Mouse (Mus musculus) CD4-positive helper T cell, adult 2 months (primary cell): ENCODE measurements around the gene Ak2.

Experiments used
- DNase-seq: peaks from one replicate; pipeline ENCODE4 v3.0.0-alpha.2; 2012; ENCODE audit warnings: low read depth, missing footprints, low spot score

Gene Ak2

DNA sequence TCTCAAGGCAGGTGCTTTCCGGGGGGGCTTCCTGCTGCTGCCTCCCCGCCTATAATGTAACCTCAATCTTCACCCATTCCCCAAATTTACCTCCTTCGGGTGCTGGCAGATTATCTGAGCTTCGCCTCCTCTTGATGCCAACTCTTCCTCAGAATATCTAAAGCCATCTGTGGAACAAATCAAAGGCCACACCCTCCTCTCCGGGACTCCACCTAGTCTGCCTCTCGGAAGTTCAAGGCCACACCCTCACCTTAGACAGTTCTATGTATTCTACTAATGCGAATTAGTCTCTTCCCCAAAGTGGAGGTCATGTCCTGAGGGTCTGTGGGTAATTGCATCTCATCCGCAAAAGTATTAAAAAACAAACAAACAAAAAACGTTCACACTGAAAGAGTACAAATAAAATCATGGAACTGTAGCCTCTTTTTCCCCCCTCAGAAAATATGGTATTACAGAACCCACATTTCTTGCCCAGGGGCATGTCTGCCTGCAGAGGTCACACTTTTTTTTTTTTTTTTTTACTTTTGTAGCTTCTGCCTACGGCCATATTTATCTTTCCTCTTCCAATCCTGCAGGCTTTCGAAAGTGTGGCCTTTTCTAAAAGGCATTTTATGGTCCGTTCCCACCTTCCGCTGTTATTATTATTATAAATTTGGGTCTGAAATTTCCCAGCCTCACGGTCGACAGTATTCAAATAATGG is 56.1 kb downstream of the Ak2 start:
- peak; percentile 52 for DNase-seq

DNA sequence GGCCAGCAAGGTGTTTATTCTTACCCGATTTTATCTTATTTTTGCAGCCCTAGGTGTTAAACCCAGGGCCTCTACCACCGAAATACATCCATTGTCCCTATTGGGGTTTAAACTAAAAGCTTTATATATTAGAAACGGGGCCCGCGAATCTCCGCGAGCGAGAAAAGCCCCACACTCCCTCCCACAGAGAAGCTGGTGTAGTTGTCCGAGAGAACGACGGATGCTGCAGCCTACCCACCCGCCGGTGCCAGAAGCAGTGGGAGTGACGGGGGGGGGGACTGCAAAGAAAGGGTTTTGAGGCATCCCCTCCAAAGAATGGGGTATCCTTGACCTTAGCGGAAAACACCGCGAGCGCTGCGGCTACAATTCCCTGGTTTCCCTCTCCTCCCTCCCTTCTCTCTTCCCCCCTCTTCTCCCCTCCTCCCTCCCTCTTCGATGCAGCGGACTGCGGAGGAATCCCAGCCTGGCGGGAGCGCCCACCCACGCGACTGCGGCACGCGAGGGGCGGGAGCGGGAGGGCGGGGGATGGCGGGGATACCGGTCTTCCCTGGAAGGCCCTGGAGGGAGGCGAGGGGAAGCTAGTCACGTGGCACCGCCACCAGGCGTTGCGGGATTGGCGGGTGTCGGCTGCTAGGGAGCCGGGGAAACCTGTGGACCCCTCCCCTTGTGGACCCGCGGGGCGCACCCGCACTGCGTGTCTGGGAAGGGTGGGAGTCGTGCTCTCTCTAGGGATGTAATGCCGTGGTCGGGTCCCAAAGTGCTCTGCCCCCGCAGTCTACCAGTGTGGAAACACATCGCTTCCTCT is 56.9 kb downstream of the Ak2 start:
- DNase-seq, result peak; percentile 57

DNA sequence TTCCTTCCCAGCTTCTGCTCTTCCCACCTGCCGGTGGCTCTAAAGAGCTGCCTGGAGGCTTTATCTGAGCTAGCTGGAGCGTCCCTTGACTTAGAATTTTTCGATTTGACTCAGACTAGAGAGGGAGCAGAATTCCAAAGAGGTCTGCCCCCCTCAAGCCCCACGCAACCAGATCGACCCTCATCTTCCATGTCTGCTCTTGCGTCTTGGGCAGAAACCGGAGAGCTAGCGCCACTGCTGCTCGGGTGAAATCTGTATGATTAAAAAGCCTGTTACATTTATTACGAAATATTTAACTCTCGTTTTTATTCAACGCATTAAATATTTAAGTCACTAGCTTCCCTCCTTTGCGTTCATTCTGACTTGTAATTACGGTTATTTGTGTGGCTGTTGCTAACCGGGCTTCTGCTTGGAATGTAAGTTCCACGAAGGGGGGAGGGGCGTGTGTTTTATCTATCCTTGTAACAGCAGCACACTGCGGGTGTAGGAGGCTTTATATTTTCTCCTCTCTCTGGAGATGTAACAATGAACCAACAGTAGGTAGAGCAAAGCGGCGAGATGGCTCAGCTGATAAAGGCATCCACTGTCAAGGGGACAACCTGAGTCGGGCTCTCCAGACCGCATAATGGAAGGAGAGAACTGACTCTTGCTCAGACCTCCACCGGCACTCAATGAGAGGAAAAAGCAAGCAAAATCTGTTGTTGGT is 57.7 kb downstream of the Ak2 start:
- DNase-seq, result peak; percentile 54

DNA sequence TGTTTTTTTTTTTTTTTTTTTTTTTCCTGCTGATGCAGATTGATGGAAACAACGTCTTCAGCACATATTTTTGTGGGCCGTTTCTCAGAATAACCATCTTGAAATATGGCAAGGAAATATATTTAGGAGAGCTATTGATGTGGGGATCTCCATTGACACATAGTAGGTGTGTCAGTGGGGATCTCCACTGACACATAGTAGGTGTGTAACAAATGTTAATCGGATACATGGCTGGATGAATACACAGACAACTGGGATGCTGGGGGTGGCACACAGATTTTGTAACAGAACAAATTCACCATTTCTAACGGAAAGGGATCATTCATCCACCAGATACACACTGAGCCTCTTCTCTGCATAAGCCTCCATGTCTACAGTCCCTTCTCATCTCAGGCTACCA is 58.6 kb downstream of the Ak2 start:
- DNase-seq, result no peak

DNA sequence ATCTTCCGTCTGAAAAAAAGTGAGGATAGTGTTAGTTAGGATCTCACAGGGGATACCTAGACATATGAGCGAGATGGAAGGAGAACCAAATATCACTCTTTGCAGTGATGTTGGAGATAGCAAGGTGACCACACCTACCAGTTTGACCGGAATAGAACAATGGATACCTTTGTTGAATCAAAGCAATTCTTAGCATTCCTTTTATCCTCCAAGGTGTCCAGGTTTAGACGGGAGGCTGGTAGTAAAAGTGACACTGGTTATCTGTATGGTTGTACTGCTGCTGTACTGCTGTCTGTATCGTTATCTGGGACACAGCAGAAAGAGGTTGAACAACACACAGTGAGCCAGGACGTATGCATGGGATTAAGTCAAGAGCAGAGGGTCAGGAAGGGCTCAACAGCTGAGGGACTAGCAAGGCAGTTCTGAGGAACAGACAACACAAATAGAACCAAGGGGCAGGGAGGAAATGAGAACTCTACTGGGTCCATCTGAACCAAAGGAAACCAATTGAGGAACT is 59.2 kb downstream of the Ak2 start:
- DNase-seq, result no peak

DNA sequence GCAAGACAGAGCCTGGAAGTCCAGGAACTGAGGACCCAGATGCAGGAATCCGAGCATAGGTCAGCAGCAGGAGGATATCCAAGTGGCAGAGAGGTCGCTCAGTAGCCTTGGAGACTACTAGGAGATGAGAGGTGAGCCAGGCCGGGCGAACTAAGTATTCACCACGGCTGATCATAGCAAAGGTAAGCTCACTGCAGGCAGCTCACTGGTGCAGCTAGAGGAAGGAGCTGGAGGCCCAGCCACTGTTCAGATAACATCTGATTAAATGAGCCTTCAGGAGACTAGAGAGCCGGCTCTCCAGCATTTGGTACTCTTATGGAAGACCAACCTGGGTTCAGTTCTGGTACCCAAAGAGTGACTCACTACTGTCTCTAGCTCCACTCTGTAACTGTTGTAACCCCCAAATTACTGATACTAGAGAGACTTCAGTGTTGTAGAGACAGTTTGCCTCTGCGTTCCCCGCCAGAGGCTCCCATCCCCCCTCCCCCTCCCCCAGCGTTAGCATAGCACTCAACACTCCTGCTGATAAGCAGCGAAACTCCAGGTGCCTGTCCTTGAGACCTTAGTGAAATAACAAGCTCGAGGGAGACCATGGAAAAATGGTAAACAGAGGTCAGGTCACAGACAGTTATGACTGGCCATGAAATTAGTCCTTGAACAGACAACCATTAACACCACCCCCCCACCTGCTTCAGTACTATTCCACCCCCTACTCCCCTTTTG is 59.9 kb downstream of the Ak2 start:
- no peak for DNase-seq

DNA sequence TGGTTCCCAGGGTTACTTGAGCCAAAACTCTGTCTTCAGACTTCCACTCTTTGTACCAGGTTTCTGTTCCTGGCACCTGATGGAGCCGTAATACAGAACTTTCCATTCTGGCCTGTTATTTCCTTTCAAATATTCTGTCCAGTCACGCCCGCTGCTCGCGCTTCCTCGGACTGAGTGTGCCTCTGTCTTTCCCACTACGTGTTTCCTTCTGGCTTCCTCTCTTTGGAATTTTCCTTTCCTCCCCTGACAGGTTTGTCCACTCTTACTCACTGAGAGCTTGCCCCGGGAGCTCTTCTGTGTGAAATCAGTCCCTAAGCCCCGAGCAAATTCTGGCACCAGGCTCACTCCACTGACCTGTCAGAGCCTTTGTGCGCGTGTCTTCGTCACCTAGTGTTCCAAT is 63.0 kb downstream of the Ak2 start:
- DNase-seq, result no peak

DNA sequence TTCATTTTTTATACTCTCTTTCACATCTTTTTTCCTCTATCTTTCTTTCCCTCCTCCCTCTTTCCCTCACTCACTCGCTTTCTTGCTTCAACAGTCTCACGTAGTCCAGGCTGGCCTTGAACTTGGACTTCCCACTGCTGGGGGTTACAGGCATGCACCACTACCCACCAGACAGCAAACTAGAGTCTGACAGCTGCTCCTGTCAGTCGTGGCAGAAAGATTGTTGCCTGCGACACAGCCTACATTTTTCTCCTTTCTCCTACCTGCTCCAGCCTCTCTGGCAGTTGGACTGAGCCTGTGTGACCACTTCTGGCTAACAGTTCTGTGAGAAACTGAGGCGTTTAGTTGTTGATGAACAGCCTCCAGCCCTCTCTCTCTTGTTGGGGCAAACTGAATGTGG is 63.8 kb downstream of the Ak2 start:
- DNase-seq, result no peak

DNA sequence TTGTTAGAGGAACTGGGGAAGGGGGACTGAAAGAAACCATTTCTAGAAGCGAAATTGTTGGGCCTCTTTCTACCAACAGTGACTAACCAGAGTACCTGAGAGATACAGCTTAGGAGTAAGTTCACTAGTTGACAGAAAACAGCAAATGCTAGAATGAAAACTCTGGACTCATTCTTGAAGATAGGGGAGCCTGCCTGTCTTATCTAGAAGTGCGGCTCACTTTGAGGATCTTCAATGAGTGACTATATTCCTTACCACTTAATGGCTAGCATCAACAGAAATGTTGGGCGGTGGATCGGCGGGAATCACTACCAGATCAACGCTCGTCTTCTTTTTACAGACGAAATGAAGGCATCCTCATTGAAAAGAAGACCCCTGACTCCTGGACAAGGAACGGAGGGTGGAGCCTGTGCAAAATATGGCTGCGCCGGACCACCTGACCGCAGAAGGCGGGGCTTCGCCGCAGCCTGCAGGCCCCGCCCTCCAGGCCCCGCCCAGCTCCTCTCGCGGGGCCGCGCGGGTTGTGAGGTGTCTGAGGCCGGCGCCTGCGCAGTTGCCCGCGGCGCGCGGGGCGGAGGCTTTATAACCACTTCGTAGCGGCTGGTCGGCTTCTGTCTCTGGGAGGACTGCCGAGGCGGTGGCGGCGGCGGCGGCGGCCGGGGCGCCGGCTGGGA is 65.9 kb downstream of the Ak2 start:
- DNase-seq, result peak; percentile 96

DNA sequence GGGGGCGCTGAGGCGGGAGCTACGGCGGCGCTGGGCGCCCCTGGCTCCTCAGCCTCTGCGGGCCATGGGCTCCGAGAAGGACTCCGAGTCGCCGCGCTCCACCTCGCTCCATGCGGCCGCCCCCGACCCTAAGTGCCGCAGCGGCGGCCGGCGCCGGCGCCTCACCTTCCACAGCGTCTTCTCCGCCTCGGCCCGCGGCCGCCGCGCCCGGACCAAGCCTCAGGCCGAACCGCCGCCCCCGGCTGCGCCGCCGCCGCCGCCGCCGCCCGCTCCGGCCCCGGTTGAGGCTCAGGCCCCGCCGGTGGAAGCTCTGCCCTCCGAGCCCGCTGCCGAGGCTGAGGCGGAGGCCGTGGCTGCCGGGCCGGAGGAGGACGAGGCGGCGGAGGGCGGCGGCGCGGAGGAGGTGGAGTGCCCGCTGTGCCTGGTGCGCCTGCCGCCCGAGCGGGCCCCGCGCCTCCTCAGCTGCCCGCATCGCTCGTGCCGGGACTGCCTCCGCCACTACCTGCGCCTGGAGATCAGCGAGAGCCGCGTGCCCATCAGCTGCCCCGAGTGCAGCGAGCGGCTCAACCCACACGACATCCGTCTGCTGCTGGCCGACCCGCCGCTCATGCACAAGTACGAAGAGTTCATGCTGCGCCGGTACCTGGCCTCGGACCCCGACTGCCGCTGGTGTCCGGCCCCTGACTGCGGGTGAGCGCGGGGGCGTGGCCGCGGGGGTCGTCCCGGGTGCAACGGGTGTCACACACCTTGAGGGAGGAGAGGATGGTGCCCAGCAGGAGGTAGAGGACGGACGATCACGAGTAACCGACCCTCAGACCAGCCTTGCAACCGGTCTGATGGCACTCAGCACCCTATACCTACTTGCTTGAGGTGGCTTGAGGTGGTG is 66.7 kb downstream of the Ak2 start, which contains the start of gene Rnf19b:
Gene Rnf19b (plus strand): TSS at position 65 of the 886 bp plus-strand sequence.
- DNase-seq, result peak; percentile 64

DNA sequence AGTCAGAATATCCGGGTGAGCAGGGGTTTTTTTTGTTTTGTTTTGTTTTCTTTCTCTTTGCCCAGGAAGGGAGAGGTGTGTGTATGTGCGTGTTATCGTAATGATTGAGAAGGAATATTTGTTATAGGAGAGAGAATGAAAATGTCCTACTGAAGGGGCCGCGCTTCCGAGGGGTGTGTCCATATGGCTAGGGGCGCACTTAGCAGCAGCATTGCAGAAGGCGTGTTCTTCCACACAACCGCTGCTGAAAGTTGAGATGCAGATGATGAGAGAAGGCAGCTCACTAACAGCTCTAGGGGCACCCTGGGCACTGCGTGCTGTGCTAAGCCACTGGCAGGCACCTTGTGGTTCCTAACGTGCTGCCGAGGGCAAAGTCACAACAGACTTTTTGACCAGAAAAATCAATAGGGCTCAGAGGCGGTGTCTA is 67.4 kb downstream of the Ak2 start:
- DNase-seq, result peak; percentile 68

DNA sequence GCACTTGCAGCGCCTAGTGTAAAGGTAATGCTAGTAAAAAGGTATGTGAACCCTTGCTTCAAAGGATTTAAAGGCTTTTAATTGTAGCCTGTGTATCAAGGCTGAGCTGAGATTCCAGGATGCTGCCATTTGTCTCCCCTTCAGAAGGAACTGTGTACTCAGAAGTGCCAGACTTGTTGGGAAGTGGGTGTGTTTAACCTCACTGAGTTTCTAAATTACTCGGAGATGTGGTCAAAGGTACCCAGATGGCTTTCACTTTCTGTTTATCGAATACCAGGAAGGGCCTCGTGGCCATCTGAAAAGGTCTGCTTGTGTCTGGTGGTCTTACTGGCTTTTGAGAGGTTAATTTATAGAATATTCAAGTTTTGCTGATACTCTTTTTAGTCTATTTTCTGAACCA is 68.2 kb downstream of the Ak2 start:
- peak; percentile 76 for DNase-seq
